Mouse (Mus musculus) urinary bladder, adult 18-20 months (tissue): ENCODE measurements around the gene Tardbp.
A peak's percentile ranks its signal among the peaks of the same experiment; 100 is the strongest.

Experiments used
- DNase-seq, 2 experiments: peaks; one replicate each; pipeline ENCODE4 v3.0.0; 2022; ENCODE audit warnings: low spot score in 2 of 2, mixed read lengths in 2 of 2

Gene Tardbp

DNA sequence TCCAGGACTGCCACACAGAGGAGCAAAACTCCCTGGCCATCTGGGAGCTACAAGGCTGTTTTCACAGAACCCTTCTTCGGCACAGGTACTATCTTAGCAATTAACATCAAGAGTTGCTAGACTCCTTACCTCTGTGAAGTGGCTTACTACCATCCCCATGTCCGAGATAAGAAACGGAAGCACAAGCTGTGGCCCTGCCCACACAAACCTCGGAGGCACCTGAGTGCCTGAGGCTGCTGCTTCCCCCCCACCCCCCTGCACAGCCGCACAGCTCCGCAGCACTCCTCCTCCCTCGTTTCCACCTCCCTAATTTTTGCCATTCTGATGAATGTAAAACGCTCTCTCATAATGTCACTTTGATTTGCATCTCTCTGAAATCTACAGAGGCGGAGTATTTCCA, 11.5 kb upstream of the Tardbp start:
- no peak for DNase-seq

DNA sequence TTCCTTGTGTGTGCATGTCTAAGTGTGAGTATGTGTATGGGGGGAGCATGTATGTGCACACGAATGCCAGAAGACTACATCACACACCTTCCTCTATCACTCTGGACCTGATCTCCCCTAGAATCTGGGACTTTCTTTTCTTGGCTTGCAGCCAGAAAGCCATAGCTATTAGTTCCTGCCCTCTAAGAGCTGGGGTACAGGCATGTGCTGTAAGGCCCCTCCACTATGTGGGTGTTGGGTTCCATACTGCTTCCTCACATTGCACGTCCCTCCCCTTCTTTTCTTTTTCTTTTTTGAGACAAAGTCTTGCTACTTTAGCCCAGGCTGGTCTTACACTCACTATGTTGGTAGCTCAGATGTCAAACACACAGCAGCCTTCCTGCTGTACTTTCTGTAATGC, 8.5 kb upstream of the Tardbp start:
- no peak for DNase-seq

GRCm38 (mm10) chr4:148633395-148634061, 6.7 kb upstream of the Tardbp start:
- no peak for DNase-seq

DNA sequence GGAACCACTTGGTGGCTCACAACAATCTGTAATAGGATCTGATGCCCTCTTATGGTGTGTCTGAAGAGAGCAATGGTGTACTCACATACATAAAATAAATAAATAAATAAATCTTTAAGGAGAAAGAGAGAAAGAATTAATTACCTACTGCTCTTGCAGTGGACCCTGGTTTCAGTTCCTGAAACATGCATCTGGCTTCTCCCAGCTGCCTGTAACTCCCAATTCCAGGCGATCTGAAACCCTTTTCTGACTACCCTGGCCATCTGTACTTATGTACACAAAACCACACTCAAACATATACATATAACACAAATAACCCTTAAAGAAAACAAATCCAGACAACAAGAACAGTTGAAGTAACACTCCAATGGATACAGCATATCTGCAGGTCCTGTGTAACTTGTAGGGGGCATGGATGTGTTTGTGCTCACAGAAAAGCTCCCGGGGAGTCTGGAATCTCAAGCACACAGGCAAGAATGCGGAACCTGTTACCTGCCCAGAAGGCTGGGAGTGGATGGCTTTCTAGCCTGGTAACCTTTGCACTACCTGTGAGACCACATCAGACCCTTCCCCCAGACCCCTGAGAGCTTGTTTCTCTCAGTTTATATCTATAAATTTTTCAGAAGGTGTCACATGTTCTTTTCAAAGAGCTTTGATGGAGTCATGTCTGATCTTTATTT, 5.3 kb upstream of the Tardbp start:
- DNase-seq: no peak

- DNase-seq: no peak
These were observed 427 bp upstream of the Tardbp start for GRCm38 (mm10) chr4:148627246-148627645.

DNA sequence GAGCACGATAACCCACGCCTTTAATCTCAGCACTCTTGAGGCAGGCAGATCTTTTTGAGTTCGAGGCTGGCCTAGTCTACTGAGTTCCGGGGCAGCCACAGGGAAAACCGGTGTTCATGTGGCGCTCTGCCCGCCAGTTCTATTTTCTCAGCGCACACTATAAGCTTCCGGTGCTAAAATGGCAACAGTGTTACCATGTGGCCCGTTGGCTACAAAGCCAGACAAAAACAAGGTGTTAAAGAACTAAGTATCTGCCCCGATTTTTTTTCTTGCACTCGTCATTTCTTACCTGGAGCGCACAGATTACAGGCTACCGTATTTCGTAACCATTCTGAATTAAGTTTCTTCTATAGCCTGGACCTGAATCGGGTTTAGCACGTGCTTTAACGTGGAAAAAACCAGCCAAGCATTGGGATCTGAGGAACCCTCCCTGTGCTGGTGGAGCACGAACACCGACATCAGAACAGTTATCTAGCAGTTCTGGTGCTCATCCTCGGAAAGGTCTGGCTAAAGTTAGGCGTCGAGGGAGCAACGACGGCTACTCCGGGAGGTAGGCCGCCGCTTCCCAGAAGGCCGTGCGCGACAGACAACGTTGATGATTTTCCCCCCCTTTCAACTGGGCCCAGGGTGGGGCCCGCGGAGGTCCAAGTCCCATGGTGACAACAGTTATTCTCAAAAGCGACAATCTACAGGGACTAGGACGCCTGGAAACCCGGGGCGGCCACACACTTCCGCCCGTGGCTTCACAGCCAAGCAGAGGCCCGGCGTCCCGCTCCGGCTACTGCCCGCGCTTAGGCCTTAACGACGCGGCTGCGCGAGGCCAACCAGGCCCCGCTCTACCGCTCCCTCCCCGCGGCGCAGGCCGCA, 830 bp downstream of the Tardbp start:
- DNase-seq: peak; percentile 13 to 80

DNA sequence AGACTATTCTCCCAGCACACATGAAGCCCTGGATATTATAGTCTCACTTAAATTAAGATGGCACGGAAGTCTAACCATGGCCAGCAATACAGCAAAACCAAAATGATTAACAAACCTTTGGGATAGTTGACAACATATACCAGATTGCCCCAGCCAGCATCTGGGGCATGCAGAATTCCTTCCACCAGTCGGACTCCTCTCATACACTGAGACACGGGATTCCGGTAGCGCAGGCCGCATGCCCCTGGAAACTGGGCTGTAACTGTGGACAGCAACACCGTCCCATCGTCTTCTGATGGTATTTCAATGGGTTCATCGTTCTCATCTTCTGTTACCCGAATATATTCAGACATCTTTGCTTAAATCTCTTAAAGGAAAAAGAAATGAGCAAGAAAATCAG, 1.8 kb downstream of the Tardbp start:
- DNase-seq: no peak

GRCm38 (mm10) chr4:148623609-148624008, 3.2 kb downstream of the Tardbp start:
- DNase-seq: no peak

DNA sequence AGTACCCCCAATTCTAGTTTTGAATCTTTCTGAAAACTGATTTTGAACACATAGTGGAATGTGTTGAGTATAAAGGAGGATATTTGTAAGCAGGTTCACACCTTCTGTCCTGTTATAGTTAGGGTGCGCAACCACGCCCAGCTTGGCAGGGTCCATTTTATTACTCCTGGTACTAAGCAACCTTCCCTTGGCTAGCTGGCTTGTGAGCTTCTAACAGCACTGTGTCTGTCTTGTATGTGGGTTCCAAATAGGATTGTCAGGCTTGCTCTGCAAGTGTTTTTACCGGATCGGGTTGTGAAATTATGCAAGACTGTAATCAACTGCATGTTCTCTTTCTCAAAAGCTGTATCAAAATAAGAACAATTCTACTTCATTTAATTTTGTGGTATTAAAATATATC, 4.3 kb downstream of the Tardbp start:
- no peak for DNase-seq

DNA sequence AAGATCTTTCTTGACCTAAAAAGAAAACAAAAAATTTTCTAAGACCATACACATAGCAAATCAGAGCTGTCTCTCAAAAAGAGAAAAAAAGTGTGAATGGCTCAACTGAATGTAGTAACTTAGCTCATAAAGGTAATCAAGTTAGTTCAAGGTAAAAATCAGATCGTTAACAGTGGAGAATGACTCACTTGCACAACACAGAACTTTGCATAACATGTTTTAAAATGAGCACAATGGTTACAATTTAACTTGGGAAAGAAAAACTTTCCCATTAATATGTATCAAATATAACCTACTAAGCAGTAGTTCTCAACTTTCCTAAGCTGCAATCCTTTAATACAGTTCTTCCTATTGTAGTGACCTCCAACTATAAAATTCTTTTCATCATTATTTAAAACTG, 6.1 kb downstream of the Tardbp start:
- DNase-seq: no peak

- DNase-seq: no peak
These were observed 7.0 kb downstream of the Tardbp start for GRCm38 (mm10) chr4:148619805-148620204.

GRCm38 (mm10) chr4:148613738-148614137, 13.1 kb downstream of the Tardbp start:
- no peak for DNase-seq

GRCm38 (mm10) chr4:148612557-148612956, 14.3 kb downstream of the Tardbp start:
- DNase-seq: no peak

DNA sequence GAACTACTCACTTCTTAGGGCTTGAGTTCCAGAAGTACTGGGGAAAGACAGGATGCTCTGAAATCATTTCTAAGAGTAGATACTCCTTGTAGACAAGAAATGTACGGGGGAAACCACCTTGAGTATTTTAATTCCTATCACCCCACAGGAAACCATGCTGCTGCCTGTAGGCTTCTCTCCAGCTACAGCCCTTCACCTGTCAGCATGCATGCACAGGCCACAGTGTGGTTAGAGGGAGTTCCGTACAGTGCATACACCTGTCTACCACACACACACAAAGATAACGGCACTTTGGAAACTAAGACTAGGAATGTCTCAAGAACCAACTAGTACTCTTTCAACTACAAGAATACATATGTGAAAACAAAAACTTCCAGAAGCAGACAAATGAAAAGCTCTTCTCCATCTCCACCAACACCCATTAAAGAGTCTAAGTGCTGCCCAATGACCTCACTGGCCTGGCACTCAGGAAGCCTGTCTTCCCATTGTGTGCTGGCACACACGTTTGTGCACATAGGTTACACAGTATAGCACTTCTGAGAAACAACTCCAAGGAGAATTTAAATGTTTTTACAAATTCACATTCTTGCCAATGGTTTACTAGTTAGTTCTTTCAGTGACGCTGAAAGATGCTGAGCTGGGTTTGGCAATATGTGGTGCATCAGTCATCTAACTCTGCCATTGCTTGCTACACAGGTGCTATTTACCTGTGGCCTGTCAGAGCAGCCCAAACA, 16.0 kb downstream of the Tardbp start:
- no peak for DNase-seq

DNA sequence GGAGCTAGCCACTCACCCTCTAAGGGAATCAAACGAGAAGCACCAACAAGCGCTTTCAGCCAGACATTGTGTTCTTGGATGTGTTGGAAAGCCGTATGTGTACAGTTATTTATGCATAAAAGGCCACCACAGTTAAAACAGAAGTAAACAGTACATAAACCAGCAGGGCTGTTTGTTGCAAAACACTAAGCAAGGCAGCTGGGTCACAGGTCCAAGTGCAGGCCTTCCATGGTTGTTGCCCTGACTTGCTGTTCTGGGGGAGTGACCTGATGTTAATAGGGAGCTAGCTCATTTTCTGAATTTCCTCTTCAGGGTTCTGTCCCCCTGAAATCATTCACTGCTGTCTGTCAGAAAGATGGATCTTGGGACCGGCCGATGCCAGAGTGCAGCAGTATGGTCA, 17.0 kb downstream of the Tardbp start:
- DNase-seq: no peak

GRCm38 (mm10) chr4:148607758-148608157, 19.1 kb downstream of the Tardbp start:
- peak; percentile 64 to 73 for DNase-seq

- DNase-seq: peak; percentile 31 to 35
These were observed 22.2 kb downstream of the Tardbp start for GRCm38 (mm10) chr4:148604541-148605165.

DNA sequence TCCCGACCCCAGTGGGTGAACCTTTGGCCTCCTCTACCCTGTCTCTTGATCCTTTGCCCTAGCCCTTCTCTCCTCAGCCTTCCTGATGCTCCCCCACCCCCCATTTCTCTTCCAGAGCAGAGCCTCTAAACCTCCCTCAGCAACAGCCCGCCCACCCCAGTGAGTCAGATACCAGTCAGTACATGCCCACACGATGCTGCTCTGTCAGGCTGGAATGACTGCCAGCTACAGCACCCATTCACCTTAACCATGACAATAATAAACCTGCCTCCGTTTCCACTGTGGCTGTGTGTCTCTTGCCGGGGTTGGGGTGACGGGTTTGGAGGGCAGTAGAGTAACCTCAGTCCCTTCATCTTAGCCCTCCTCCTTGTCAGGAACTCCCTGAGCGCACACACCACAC, 22.7 kb downstream of the Tardbp start:
- peak; percentile 43 to 52 for DNase-seq

- no peak for DNase-seq
These were observed 23.3 kb downstream of the Tardbp start for GRCm38 (mm10) chr4:148603376-148604139.

DNA sequence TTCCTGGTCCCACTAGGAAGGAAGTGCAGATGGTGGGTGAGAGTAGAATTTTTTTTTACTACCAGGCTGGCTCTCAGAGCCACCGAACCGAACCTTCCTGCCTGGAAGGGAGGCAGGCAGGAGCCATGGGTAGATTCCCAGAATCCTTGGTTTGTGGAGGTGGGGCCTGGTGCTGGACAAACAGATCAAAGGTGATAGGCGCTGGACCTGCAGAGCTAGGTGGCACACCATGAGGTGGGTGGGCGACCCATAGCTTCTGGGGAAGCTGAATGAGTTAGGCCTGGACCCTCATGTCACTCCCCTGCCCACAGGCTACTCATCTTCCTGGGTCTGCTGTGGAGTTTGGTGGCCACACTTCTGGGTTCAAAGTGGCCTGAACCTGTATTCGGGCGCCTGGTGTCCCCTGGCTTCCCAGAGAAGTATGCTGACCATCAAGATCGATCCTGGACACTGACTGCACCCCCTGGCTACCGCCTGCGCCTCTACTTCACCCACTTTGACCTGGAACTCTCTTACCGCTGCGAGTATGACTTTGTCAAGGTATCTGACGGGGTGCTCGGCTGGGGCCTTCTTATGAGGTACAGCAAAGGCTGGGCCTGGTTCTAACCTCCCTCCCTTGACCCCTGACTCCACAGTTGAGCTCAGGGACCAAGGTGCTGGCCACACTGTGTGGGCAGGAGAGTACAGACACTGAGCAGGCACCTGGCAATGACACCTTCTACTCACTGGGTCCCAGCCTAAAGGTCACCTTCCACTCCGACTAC, 24.3 kb downstream of the Tardbp start, which contains the start of gene Masp2:
Gene Masp2 (plus strand): TSS at position 198 of the 764 bp plus-strand sequence.
- DNase-seq: no peak
